Mouse (Mus musculus): ENCODE results near the gene Klhl28. TPM values are rescaled to one million over a fixed set of nuclear protein-coding genes. Genes with fewer than 3 reads are reported as not detected.

Gene Klhl28
- polyA plus RNA-seq, 1 experiment from 2014 or later = 20.6 TPM

GRCm38 (mm10) chr12:64964560-64964959 lies 774 bp downstream of the Klhl28 start:
- H3K4me2 ChIP-seq = peak overlapping the region; percentile 92
- no peaks in the 10 kb centered on the region for H3K9me3 ChIP-seq
- 23% methylated on average over 4 of the region's 4 CpGs for WGBS
- H3K4me3 ChIP-seq = peak overlapping the region; percentile 86
- ATAC-seq (ENCODE audit: low FRiP score, low read depth) = no peak
- peak overlapping the region; percentile 56 for H3K9ac ChIP-seq
- H3K36me3 ChIP-seq = no peaks in the 10 kb centered on the region
- peak overlapping the region; percentile 66; the same call in 1 of the 2 replicates for H3K27ac ChIP-seq (replicated peaks)
- H3K4me1 ChIP-seq (replicated peaks) = peaks cover 42% of the 10 kb centered on the region
- H3K27me3 ChIP-seq = no peaks in the 10 kb centered on the region

GRCm38 (mm10) chr12:64937493-64937892 lies 27.8 kb downstream of the Klhl28 start:
- ATAC-seq (ENCODE audit: low FRiP score, low read depth) = no peak
- no peaks in the 10 kb centered on the region for H3K9me3 ChIP-seq
- 90% methylated on average over 2 of the region's 2 CpGs for WGBS
- no peak overlapping the region for H3K4me2 ChIP-seq
- H3K27me3 ChIP-seq = no peaks in the 10 kb centered on the region
- H3K36me3 ChIP-seq = peaks cover 9% of the 10 kb centered on the region; the same call in 1 of the 2 replicates
- H3K9ac ChIP-seq = no peak overlapping the region
- no peak overlapping the region for H3K27ac ChIP-seq (replicated peaks)
- H3K4me1 ChIP-seq (replicated peaks) = no peaks in the 10 kb centered on the region
- no peak overlapping the region for H3K4me3 ChIP-seq

- H3K4me1 ChIP-seq (replicated peaks) = peaks cover 10% of the 10 kb centered on the region
- ATAC-seq (ENCODE audit: low FRiP score, low read depth) = peak; percentile 100
- no peaks in the 10 kb centered on the region for H3K9me3 ChIP-seq
- H3K4me3 ChIP-seq = peak within 1 kb of the TSS; percentile 71
- peak within 1 kb of the TSS; percentile 81 for H3K4me2 ChIP-seq
- under 1% methylated on average over 79 of the region's 93 CpGs for WGBS
- H3K27me3 ChIP-seq = no peaks in the 10 kb centered on the region; the same call in 1 of the 2 replicates
- H3K27ac ChIP-seq (replicated peaks) = peak within 1 kb of the TSS; percentile 79
- no peaks in the 10 kb centered on the region; the same call in 1 of the 2 replicates for H3K36me3 ChIP-seq
- peak within 1 kb of the TSS; percentile 78 for H3K9ac ChIP-seq
Measured at GRCm38 (mm10) chr12:64917578-64918471, 47.5 kb downstream of the Klhl28 start, which contains the start of gene Gm527. Gene Gm527 (plus strand): TSS chr12:64917906.

- Histone ChIP-seq H3K9ac (no peak overlapping the region), H3K4me1 (replicated peaks) (peaks cover 10% of the 10 kb centered on the region), H3K36me3 (no peaks in the 10 kb centered on the region), H3K27me3 (no peaks in the 10 kb centered on the region; the same call in 1 of the 2 replicates), H3K4me3 (no peak overlapping the region; the same call in 1 of the 2 replicates), H3K9me3 (no peaks in the 10 kb centered on the region), H3K4me2 (peak overlapping the region; percentile 81; the same call in 1 of the 2 replicates), H3K27ac (replicated peaks) (no peak overlapping the region)
- no peak for ATAC-seq (ENCODE audit: low FRiP score, low read depth)
Measured at GRCm38 (mm10) chr12:64916735-64917134, 48.6 kb downstream of the Klhl28 start.

GRCm38 (mm10) chr12:64912996-64913395 lies 52.3 kb downstream of the Klhl28 start:
- Histone ChIP-seq H3K4me1 (replicated peaks) (no peaks in the 10 kb centered on the region), H3K4me3 (no peak overlapping the region), H3K27me3 (no peaks in the 10 kb centered on the region; the same call in 1 of the 2 replicates), H3K9me3 (no peaks in the 10 kb centered on the region), H3K4me2 (no peak overlapping the region), H3K27ac (replicated peaks) (no peak overlapping the region), H3K36me3 (no peaks in the 10 kb centered on the region), H3K9ac (no peak overlapping the region)
- ATAC-seq (ENCODE audit: low FRiP score, low read depth) = no peak
- 68% methylated on average over 6 of the region's 6 CpGs for WGBS

- Histone ChIP-seq H3K36me3 (no peaks in the 10 kb centered on the region), H3K4me3 (no peak overlapping the region), H3K4me2 (no peak overlapping the region), H3K27me3 (no peaks in the 10 kb centered on the region), H3K9me3 (no peaks in the 10 kb centered on the region), H3K27ac (replicated peaks) (no peak overlapping the region; the same call in 1 of the 2 replicates), H3K9ac (no peak overlapping the region), H3K4me1 (replicated peaks) (peaks cover 7% of the 10 kb centered on the region; the same call in 1 of the 2 replicates)
- ATAC-seq (ENCODE audit: low FRiP score, low read depth) = no peak
- 63% methylated on average over 8 of the region's 8 CpGs for WGBS
Measured at GRCm38 (mm10) chr12:64903186-64903585, 62.1 kb downstream of the Klhl28 start.

GRCm38 (mm10) chr12:64902506-64902905 lies 62.8 kb downstream of the Klhl28 start:
- H3K4me2 ChIP-seq = no peak overlapping the region
- no peaks in the 10 kb centered on the region for H3K36me3 ChIP-seq
- no peak overlapping the region; the same call in 1 of the 2 replicates for H3K27ac ChIP-seq (replicated peaks)
- H3K9me3 ChIP-seq = no peaks in the 10 kb centered on the region
- no peaks in the 10 kb centered on the region for H3K27me3 ChIP-seq
- no peak overlapping the region for H3K4me3 ChIP-seq
- WGBS = 37% methylated on average over 8 of the region's 8 CpGs
- H3K4me1 ChIP-seq (replicated peaks) = peaks cover 7% of the 10 kb centered on the region; the same call in 1 of the 2 replicates
- ATAC-seq (ENCODE audit: low FRiP score, low read depth) = peak; percentile 68
- no peak overlapping the region for H3K9ac ChIP-seq

- 42% methylated on average over 4 of the region's 4 CpGs for WGBS
- Histone ChIP-seq H3K4me1 (replicated peaks) (peaks cover 2% of the 10 kb centered on the region; the same call in 1 of the 2 replicates), H3K9ac (no peak overlapping the region), H3K4me2 (no peak overlapping the region), H3K27ac (replicated peaks) (no peak overlapping the region), H3K36me3 (no peaks in the 10 kb centered on the region), H3K4me3 (no peak overlapping the region), H3K9me3 (no peaks in the 10 kb centered on the region), H3K27me3 (no peaks in the 10 kb centered on the region)
- peak; percentile 84 for ATAC-seq (ENCODE audit: low FRiP score, low read depth)
Measured at GRCm38 (mm10) chr12:64897060-64897730, 68.1 kb downstream of the Klhl28 start.

Other genes with a start within 250 kb of the Klhl28 start
- 2.1 and 2.8 TPM in 2 replicates for gene Gm527, start 47.6 kb downstream of the Klhl28 start, polyA plus RNA-seq (2015; fragmentation: Nextera tagmentation; extraction: Ambion mirVana)
- 22.6 and 23.2 TPM in 2 replicates for gene Togaram1, start 270 bp upstream of the Klhl28 start, polyA plus RNA-seq (2015; fragmentation: Nextera tagmentation; extraction: Ambion mirVana)
- gene Prpf39, start 70.8 kb upstream of the Klhl28 start, polyA plus RNA-seq (2015; fragmentation: Nextera tagmentation; extraction: Ambion mirVana) = 41.2 and 45.3 TPM in 2 replicates
- gene Fkbp3, start 108.5 kb upstream of the Klhl28 start, polyA plus RNA-seq (2015; fragmentation: Nextera tagmentation; extraction: Ambion mirVana) = 397 and 473 TPM in 2 replicates
- 6.3 and 7.2 TPM in 2 replicates for gene Fancm, start 110.1 kb upstream of the Klhl28 start, polyA plus RNA-seq (2015; fragmentation: Nextera tagmentation; extraction: Ambion mirVana)
- 12.0 and 13.2 TPM in 2 replicates for gene Mis18bp1, start 207.1 kb upstream of the Klhl28 start, polyA plus RNA-seq (2015; fragmentation: Nextera tagmentation; extraction: Ambion mirVana)